Mouse (Mus musculus) kidney, adult 9 months (tissue): ENCODE data around the gene Iqcm.
"Not testable (repeated sequence)": the region's sequence is repeated elsewhere in the genome, so short reads cannot be mapped to it uniquely, and the experiment has no call there.

Source experiments
- DNase-seq: peaks from one replicate; pipeline ENCODE4 v3.0.0; 2022

Iqcm gene

DNA sequence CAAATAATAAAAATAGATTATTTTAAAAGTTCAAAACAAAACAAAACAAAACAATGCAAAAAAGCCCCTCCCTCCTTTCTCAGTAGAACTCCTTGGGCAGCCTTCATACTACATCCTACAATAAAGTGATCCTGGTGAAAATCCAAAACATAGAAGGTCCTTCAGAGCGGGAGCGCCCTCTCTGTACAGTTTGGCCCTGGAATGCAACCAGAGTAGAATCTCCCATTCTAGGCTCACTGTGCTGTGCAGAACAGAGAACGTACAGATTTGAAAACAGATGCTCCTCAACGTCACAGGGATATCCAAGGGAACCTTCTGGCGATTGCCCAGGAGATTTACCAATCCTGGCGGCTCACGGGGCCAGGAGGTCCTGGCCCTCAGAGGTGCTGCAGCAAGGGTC, at the start of gene Iqcm:
Gene Iqcm (plus strand): TSS at position 301 of the 400 bp plus-strand sequence.
- no peak for DNase-seq

- DNase-seq, result no peak
Measured at GRCm38 (mm10) chr8:75406489-75406888, 42.0 kb upstream of the Iqcm start, which contains the start of gene Gm10358. Gene Gm10358 (minus strand): TSS chr8:75406589.

- DNase-seq, result not testable (repeated sequence)
Measured at GRCm38 (mm10) chr8:75415696-75416095, 32.8 kb upstream of the Iqcm start.

- no peak for DNase-seq
Measured at GRCm38 (mm10) chr8:75476756-75477155, 28.3 kb downstream of the Iqcm start.

- DNase-seq, result no peak
Measured at GRCm38 (mm10) chr8:75489035-75489678, 40.7 kb downstream of the Iqcm start.

DNA sequence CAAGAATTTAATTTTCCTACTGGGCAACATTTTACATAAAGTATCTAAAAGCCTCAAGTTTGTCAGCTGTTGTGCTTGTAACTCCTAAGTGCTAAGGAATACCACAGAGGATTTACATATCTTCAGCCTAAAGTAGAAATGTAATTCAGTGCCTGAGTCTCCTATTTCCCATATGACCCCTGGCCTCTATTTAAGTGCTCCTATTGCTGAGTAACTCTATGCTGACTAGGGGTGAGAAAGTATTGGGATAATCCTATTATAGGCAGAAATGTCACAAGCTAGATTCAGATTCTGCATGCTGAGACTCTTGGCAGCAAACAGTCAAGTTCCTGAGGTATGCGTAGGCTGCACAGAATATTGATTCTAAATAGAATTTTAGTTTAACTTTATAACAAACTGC, 60.8 kb downstream of the Iqcm start:
- DNase-seq, result no peak

DNA sequence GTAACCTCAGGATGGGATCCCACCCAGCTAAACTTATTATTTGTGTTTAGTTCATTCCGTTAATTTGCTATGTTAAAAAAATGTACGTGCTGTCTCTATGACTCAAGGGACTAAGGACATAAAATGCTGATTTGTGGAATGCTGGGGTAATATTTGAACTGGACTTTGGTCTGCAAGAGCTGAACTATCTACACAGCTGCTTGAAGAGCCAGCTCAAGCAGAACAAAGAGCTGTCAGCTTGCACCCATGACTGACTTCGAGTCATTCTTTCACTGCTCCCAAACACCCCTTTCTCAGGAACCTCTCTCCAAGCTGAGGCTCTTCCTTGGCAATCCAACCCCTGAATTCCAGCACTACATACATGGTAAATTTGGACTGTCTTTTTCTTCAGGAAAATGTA, 65.3 kb downstream of the Iqcm start:
- DNase-seq, result peak; percentile 59

GRCm38 (mm10) chr8:75549284-75549683, 100.8 kb downstream of the Iqcm start:
- DNase-seq, result no peak

- no peak for DNase-seq
Measured at GRCm38 (mm10) chr8:75596281-75596680, 147.8 kb downstream of the Iqcm start.

DNA sequence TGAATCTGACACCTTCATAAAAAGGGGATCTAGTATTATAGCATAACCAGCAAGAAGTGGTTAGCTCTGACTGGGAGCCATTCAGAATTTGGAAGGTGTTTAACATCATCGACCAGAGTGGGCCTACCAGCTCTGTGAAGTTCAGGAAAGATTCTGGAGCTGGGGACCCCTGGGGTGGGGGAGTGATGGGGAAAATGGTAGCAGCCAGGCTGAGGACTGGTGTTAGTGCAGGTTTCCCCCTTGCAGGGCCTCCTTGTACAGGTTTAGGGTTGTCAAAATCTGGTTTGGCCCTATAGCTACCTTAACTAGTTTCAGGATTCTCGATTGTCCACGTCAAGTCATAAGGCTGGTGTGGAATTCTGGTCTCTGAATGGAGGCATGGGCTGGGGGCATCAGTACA, 194.5 kb downstream of the Iqcm start:
- no peak for DNase-seq

DNA sequence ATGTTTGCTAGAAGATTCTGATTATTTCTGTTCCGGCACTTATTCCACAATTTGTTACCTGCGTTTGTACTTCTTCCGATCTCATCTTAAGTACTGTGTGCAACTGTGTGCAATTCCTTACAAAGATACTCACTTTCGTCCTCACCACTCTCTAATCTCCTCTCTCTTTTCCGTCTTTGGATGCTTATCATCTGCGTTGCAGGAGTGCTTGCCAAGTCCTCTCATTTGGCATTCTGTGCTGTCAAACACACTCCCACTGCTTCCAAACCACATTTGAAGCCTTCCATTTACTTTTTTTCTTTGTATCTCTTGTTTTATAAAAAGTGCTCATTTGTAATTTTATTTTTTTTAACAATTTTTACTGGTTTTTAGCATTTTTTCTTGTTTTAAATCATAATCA, 210.8 kb downstream of the Iqcm start:
- DNase-seq, result no peak

DNA sequence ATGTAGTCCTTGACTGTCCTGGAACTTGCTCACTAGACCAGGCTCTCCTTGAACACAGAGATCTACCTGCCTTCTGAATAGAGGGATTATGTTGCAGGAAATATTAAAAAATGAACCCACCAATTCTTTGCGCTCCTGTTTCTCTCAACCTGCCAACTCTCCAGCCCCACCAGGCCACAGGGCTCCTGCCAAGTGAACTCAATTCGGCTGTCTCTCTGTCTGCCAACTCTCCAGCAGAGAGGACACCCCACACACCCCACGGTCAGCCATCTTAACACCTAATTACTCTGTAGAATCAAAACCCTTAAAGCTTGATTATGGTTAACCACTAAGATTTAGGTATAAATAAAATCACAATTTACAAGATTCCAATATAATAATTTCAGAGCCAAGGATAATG, 298.1 kb downstream of the Iqcm start:
- DNase-seq, result no peak

- no peak for DNase-seq
Measured at GRCm38 (mm10) chr8:75755596-75755995, 307.1 kb downstream of the Iqcm start.

- DNase-seq, result no peak
Measured at GRCm38 (mm10) chr8:75828468-75829132, 380.1 kb downstream of the Iqcm start.

DNA sequence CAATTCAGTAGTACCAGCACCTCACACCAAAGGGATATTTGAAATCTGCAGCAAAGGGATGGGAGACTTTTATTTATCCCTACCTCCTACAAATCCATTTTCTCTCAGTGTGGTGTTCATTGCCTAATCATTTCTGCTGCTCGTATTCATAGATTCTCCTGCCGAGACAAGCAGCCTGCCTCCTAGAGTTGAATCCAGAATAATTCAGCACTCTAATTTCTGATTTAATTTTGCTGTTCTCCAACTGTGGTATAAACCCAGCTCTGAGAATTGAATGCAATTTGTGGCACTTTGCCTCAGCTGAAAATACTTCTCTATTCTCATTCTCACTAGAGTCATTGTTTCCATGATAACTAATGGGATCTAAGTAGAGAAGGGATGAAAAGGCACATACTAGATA, 386.8 kb downstream of the Iqcm start:
- no peak for DNase-seq

DNA sequence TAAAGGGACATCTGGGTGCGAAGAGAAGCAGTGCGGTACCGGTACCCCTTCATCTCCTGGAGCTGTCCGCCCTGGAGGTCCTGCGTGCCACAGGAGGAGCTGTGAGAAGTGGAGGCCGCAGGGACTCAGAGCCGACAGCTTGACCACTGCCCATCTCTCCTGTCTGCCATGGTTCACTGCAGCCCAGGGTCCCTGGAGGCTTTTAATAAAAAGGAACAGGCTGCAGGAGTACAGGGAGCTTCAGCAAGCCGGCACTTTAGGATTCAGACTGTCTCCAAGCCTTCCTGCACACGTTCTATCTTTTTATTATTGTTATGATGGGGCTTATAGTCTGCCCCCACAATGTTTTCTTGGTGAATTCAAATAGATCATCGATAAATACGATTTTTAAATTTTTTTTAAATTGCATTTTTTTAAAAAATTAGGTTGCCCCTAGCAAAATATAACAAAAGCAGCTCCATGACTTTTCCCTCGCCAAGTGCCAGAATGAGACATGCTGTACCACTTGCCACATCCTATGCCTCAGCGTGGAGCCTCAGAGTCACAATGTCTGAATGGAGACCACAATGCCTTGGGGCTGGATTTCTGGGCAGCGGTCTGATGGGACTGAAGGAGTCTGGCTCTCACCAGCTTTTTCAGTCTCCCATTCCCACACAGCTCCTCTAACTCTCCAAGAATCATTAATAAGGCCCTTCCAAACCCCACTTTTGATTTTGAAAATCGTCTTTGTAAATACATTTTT, 469.3 kb downstream of the Iqcm start:
- no peak for DNase-seq

DNA sequence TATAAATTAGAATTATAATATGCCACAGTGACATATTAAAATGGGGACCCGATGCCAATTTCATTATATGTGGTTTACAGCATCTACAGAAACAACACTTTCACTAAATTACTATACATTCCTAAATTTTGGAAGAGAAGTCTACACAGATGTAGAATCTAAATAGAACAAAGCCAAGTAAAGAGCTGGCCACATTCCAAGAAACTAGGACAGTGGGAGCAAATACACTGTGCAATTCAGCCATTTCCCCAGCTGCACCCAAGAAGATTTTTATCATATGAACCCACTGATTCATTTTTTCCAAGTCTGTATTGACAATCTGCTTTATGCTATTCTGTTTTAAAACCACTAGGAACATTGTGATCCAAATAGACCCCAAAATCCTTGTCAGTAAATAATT, 500.7 kb downstream of the Iqcm start:
- DNase-seq, result no peak

DNA sequence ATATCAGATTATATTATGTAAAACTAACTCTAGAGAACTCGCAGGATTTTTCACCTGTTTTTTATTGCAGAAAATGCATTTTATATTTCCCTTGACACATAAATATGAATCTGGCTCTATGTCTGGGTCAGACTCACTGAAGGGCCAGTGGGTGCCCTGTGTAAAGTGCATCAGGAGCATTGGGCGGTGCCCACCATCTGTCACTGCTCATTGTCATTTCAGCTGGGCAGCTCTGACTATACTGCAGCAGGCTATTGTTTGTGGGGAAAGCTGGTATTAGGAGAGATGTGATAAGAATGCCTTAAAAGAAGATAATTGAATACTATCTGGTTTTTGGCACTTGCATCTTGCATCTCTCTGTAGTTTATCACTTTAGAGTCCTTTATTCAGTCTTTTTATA, 507.5 kb downstream of the Iqcm start:
- no peak for DNase-seq

GRCm38 (mm10) chr8:76018501-76018900, 570.0 kb downstream of the Iqcm start:
- DNase-seq, result no peak
